Mouse (Mus musculus): Measurements from ENCODE around the gene Gm42878.

The Gm42878 gene

GRCm38 (mm10) chr5:121544910-121545792, at the start of gene Gm42878, which contains the start of gene Adam1a:
Gene Gm42878 (minus strand): TSS chr5:121545482.
Gene Adam1a (minus strand): TSS chr5:121545482.
- in situ Hi-C loops (cut with MboI, MseI) = no loop called here

DNA sequence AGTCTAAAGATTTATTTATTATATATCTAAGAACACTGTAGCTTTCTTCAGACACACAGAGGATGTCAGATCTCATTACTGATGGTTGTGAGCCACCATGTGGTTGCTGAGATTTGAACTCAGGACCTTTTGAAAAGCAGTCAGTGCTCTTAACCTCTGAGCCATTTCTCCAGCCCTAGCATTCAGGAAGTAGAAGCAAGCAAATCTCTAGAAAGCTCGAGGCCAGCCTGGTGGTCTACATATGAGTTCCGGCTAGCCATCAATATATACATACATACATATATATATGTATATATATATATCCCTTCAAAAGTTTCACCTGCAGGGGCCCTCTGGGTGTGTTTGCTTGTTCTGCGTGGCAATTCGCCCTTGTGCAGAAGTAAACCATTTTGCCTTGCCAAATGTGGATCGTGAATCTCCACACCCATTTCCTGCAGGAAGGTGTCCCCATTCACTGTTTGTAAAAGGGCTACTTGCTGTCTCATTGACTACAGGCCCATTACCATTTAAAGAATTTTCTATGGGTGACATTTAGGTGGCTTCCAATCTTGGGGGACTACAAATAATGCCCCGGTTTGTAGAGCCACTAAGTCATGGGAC, 49.5 kb upstream of the Gm42878 start:
- in situ Hi-C loops (cut with MboI, MseI) = no loop called here

- in situ Hi-C loops (cut with MboI, MseI) = no loop called here
Measured at GRCm38 (mm10) chr5:121593451-121594401, 48.4 kb upstream of the Gm42878 start, which contains the start of gene Aldh2. Gene Aldh2 (minus strand): TSS chr5:121593824.

DNA sequence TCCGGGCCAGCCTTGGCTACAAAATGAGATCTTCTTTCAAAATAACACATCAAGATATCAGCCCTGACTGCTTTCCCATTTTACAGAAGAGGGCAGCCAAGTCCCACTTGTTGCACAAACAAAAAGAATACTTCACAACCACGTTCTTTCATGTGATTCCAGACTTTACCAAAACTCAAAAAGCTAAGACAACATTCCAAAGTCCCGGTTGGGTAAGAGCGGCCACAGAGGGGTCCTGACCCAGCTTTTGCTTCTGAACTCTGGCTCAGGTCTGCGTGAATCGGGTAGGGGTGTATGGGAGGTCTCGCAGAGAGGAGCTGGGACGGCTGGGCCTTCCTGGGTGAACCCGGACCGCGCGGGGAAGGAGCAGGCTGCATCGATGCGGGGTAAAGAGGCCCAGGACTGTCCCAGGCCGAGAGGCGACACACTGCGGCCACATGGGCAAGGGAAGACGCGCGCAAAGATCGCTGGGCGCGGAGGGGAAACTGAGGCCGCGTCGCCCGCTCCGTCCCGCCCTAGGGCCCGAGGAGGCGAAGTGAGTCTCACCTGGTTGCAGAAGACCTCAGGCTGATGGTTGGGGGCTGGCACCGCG, 47.6 kb upstream of the Gm42878 start:
- in situ Hi-C loops (cut with MboI, MseI) = no loop called here

- in situ Hi-C loops (cut with MboI, MseI) = no loop called here
Measured at GRCm38 (mm10) chr5:121592064-121592815, 47.0 kb upstream of the Gm42878 start.

GRCm38 (mm10) chr5:121591417-121592063, 46.3 kb upstream of the Gm42878 start:
- in situ Hi-C loops (cut with MboI, MseI) = no loop called here

DNA sequence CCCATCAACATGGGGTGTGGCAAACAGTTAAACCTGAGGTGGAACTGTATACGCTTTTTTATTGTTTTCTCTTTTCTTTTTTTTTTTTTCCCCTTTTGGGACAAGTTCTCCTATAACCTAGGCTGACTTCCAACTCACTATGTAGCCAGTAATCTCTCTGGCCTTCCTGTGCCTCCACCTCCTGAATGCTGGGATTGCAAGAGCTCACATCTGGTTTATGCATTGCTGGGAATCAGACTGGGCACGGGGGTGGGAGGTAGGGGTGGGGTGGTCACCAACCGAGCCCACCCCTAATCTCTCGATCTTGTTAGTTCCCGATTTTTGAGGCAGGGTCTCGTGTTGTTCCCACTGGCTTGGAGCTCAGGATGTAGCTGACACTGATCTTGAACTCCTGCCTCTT, 44.6 kb upstream of the Gm42878 start:
- in situ Hi-C loops (cut with MboI, MseI) = no loop called here

- in situ Hi-C loops (cut with MboI, MseI) = no loop called here
Measured at GRCm38 (mm10) chr5:121586400-121587039, 41.2 kb upstream of the Gm42878 start.

DNA sequence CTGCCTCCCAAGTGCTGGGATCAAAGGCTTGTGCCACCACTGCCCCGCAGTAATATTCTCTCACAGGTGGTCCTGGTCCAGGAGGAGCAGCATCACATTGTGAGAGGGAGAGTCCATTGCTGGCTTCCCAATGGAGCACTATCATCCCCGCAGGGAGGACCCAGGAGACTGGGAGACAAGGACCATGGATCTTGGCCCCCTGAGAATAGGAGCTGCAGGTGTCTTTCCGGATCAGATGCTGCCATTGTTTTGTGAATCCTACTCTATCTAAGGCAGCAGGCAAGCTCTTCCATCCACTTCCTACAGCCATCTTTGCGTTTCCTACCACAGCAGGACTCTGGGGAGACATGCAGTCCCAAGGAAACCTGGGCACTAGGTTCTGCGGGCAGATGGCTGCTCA, 40.4 kb upstream of the Gm42878 start:
- in situ Hi-C loops (cut with MboI, MseI) = no loop called here

DNA sequence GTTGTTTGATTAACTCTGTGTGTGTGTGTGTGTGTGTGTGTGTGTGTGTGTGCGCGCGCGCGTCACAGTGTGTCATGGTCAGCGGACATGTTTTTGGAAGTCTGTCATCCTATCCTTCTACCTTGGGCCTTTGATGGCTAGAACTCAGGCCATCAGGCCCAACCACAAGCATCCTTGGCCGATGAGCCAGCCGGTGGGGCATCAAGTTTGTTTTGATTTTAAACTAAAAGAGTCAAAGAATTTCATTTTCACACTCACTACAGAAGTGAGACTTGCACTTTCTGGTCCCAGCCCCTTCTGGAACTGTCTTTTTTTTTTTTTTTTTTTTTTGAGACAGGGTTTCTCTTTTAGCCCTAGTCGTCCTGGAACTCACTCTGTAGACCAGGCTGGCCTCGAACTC, 39.7 kb upstream of the Gm42878 start:
- in situ Hi-C loops (cut with MboI, MseI) = no loop called here

DNA sequence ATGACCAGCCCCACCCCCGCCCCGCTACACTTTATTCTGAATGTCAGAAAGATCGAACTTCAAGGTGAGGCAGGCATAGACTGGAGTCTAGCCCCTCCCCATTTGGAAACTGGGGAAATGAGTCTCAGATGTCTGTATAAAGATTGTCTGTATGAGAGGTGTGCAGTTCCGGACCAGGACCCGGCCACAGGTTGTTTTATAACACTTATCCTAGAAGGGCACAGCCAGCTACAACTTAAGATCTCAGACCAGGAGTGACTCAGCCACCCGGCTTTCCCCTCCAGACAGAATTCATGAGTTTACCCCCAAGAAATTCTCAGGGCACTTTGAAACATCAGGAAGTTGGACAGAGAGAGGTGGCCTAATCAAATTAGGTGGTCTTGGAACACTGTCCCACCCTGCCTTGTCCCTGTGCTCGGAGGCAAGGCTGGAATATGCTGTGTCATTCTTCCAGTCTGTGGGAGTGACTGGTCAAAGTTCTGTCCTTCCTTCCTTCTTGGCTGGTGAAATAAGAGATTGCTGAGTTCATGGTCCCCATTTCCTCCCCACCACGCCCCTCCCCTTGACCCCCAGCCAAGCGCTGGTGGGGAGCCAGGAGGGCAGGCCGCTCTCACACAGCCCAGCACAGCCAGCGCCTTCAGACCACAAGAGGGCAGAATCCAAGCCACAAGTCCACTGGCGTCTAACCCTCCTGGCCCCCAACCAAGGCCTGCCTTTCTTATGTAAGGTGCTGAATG, 38.7 kb upstream of the Gm42878 start:
- in situ Hi-C loops (cut with MboI, MseI) = no loop called here

- in situ Hi-C loops (cut with MboI, MseI) = no loop called here
Measured at GRCm38 (mm10) chr5:121581945-121582344, 36.7 kb upstream of the Gm42878 start.

DNA sequence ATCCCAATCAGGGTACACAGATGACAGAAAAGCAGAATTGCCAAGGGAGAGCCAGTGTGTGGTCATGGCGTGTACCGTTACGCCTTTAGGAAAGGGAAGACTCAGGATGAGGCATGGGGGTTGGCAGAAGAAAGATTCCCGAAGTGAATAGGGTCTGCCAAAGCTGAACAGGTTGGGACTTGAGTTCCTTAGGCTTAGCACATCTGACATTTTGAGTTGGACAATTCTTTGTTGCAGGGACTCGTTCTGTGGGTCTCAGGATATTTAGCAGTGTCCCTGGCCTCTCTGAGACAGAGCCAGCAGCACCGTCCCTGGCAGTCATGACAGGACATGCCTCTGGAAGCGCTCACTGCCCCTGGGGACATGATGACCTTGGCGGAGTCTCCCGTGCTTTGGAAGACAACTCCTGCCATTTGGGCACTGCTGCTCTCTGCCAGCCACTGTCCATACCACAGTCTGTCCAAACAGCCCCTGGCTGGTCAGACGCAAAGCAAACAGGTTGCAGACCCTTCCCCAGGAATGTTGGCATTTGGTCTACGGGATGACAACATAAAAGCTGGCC, 31.7 kb upstream of the Gm42878 start:
- in situ Hi-C loops (cut with MboI, MseI) = no loop called here

GRCm38 (mm10) chr5:121575867-121576266, 30.6 kb upstream of the Gm42878 start:
- in situ Hi-C loops (cut with MboI, MseI) = no loop called here

DNA sequence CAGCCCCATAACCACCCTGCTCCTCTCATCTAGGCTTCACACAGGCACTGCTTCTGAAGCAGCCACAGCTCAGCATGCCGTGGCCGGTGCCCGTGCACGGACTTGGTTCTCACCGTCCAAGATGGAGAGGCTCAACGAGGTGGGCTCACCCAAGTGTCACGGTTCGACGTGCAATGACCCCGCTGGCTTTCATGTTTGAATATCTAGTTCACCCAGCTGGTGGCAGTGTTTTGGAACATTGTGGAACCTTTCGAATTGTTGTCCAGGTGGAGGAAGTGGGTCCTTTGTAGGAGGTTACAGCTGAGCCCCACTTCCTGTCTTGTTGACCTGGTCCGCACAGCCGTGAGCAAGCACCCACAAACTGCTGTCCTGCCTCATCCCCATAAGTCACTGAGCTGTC, 28.9 kb upstream of the Gm42878 start:
- in situ Hi-C loops (cut with MboI, MseI) = no loop called here

- in situ Hi-C loops (cut with MboI, MseI) = no loop called here
Measured at GRCm38 (mm10) chr5:121570787-121571186, 25.5 kb upstream of the Gm42878 start.

DNA sequence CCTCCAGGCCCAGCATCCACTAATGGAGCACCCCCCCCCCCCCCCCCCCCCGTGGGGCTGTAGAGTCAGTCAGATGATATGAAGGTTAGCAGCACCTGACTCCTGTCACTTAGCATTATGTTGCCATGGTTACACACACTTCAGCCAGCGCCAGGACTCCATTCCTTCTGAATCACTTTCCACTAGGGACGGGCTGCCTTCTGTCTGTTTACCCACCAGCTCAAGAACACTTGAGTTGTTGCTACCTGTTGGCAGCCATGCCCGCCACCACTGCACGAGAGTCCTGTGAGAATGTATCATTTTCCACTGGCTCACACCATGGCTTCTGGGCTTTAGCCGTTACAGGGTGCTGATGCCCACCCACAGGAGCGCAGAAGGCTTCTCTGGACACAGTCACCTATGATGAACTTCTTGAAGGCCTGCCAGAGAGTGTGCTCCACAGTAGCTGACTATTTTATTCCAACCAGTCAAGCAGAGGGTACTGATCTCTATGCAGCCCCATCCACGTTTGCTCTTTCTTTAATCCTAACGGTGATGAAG, 24.7 kb upstream of the Gm42878 start:
- in situ Hi-C loops (cut with MboI, MseI) = no loop called here

DNA sequence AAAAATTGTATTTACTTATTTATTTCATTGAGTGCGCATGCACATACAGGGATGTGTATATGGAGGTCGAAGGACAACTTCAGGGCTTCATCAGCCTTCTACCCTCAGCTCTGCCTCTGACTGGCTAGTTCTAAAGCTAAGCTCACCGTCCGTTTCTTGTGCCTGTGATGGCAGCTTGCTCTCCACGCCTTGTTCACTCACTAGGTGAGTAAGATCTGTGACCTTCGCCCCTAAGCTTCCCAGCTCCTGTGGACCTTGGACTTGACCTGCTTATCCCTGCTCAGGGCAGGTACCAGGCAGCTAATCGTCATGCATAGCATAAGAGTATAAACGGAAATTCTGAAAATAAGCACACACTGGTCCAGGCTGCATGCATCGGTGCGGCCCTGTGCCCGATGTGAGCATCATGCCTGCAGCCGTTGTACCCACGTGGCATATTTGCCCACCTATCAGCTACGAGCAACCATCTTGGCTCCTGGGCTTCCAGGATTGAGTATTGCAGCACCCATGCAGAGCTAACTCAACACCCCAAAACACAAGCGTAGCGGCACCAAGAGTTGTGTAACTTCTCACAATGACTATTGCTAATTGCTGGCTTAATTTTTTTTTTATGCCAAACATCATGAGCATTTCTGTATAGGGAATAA, 20.9 kb upstream of the Gm42878 start:
- in situ Hi-C loops (cut with MboI, MseI) = no loop called here
